Mouse (Mus musculus) gastrocnemius, postnatal 4 days (tissue): ENCODE measurements around the gene Gramd1c. TPM values are rescaled to one million over a fixed set of nuclear protein-coding genes. Genes with fewer than 3 reads are reported as not detected.
A peak's percentile ranks its signal among the peaks of the same experiment; 100 is the strongest.

Experiments
- DNase-seq, 2 experiments: peaks; one replicate each; pipeline ENCODE4 v3.0.0; 2021 to 2022; ENCODE audit warnings: low spot score in 2 of 2, mixed read lengths in 2 of 2
- long read RNA-seq, 2 experiments: library from polyadenylated mRNA; stranded (forward); transcript quantifications; one replicate each; pipeline ENCODE4 v2.0.0; 2021
- total RNA-seq, 2 experiments: library from RNA; stranded (reverse); gene quantifications; 2 replicates each; pipeline ENCODE4 v1.2.3; 2021

Gramd1c gene
- 1 to 10 TPM; 1.9 to 2.6 TPM for total RNA-seq
- long read RNA-seq, experiment 1, partial matches to known transcripts = 0 of 2 reads
- long read RNA-seq, experiment 1, other reads (novel, unspliced or antisense) = 1 of 2 reads
- long read RNA-seq, experiment 2, partial matches to known transcripts = 0 of 3 reads
- long read RNA-seq, experiment 2, other reads (novel, unspliced or antisense) = 1 of 3 reads

- DNase-seq = peak; percentile 37 to 66
Measured at GRCm38 (mm10) chr16:44063025-44063894, at the start of gene Gramd1c. Gramd1c (minus strand) TSS chr16:44063345.

GRCm38 (mm10) chr16:44109002-44109401 is 45.9 kb upstream of the Gramd1c start:
- DNase-seq = peak in 1 of 2 experiments; percentile 61

GRCm38 (mm10) chr16:44105211-44105610 is 42.1 kb upstream of the Gramd1c start:
- DNase-seq = no peak

- no peak for DNase-seq
Measured at GRCm38 (mm10) chr16:44103806-44104766, 40.9 kb upstream of the Gramd1c start.

GRCm38 (mm10) chr16:44102925-44103324 is 39.8 kb upstream of the Gramd1c start:
- no peak for DNase-seq

- no peak for DNase-seq
Measured at GRCm38 (mm10) chr16:44101181-44101710, 38.1 kb upstream of the Gramd1c start.

GRCm38 (mm10) chr16:44099377-44099776 is 36.2 kb upstream of the Gramd1c start:
- DNase-seq = no peak

GRCm38 (mm10) chr16:44087650-44088049 is 24.5 kb upstream of the Gramd1c start:
- no peak for DNase-seq

GRCm38 (mm10) chr16:44061341-44061740 is 1.8 kb downstream of the Gramd1c start:
- DNase-seq = no peak

GRCm38 (mm10) chr16:44060604-44061286 is 2.4 kb downstream of the Gramd1c start:
- no peak for DNase-seq

- DNase-seq = peak; percentile 53 to 69
Measured at GRCm38 (mm10) chr16:44058745-44059144, 4.4 kb downstream of the Gramd1c start.

- DNase-seq = no peak
Measured at GRCm38 (mm10) chr16:44055766-44056165, 7.4 kb downstream of the Gramd1c start.

GRCm38 (mm10) chr16:44053265-44053664 is 9.9 kb downstream of the Gramd1c start:
- no peak for DNase-seq

GRCm38 (mm10) chr16:44052390-44052789 is 10.8 kb downstream of the Gramd1c start:
- no peak for DNase-seq

GRCm38 (mm10) chr16:44050139-44050538 is 13.0 kb downstream of the Gramd1c start:
- DNase-seq = no peak

- DNase-seq = no peak
Measured at GRCm38 (mm10) chr16:44039112-44039511, 24.0 kb downstream of the Gramd1c start.

- no peak for DNase-seq
Measured at GRCm38 (mm10) chr16:44035221-44035620, 27.9 kb downstream of the Gramd1c start.

GRCm38 (mm10) chr16:44033365-44033764 is 29.8 kb downstream of the Gramd1c start:
- DNase-seq = no peak

- DNase-seq = no peak
Measured at GRCm38 (mm10) chr16:44029273-44029672, 33.9 kb downstream of the Gramd1c start.

- DNase-seq = no peak
Measured at GRCm38 (mm10) chr16:44026822-44027221, 36.3 kb downstream of the Gramd1c start.
